Mouse (Mus musculus) lung, postnatal 0 days (tissue): ENCODE measurements at regions not wholly inside any gene's neighbourhood (a gene's known extent, or its start where the extent isn't known, plus 50 kb on each side); places are given as distances from the start of the nearest gene placed in this dataset.

Experiments used
- ATAC-seq: fragments of 200-750 bp; cut with Nextera tagmentation; 2 replicates; pipeline ENCODE4 v1.8.0; 2017; ENCODE audit warnings: moderate library complexity
- DNase-seq: peaks from one replicate; pipeline ENCODE4 v3.0.0-alpha.2; 2016; ENCODE audit warnings: low spot score
- H3K27ac ChIP-seq: fragments of 300-500 bp; sonication (generic); 2 replicates; pipeline ENCODE4 v1.5.1; 2014; ENCODE audit warnings: antibody characterized with exemption, mild to moderate bottlenecking, low read length, mixed read lengths
- H3K27me3 ChIP-seq: fragments of 300-500 bp; sonication (generic); replicated peaks from 2 replicates; pipeline ENCODE4 v1.6.1; 2014; ENCODE audit warnings: low read length, mixed read lengths; ENCODE audit not compliant: insufficient read depth
- H3K36me3 ChIP-seq: fragments of 300-500 bp; sonication (generic); 2 replicates; pipeline ENCODE4 v1.6.1; 2014; ENCODE audit warnings: low read length, mixed read lengths; ENCODE audit not compliant: insufficient read depth
- H3K4me1 ChIP-seq: fragments of 300-500 bp; sonication (generic); 2 replicates; pipeline ENCODE4 v1.6.1; 2014; ENCODE audit warnings: antibody characterized with exemption, low read depth, low read length, mixed read lengths; ENCODE audit not compliant: insufficient read depth
- H3K4me2 ChIP-seq: fragments of 300-500 bp; sonication (generic); replicated peaks from 2 replicates; pipeline ENCODE4 v1.6.1; 2014; ENCODE audit warnings: low read depth, mild to moderate bottlenecking, low read length, moderate library complexity, mixed read lengths
- H3K4me3 ChIP-seq: fragments of 300-500 bp; sonication (generic); 2 replicates; pipeline ENCODE4 v1.5.1; 2014; ENCODE audit warnings: low read depth, low read length
- H3K9ac ChIP-seq: fragments of 300-500 bp; sonication (generic); replicated peaks from 2 replicates; pipeline ENCODE4 v1.6.1; 2014; ENCODE audit warnings: low read depth, mild to moderate bottlenecking
- H3K9me3 ChIP-seq: fragments of 300-500 bp; sonication (generic); 2 replicates; pipeline ENCODE4 v1.6.1; 2016; ENCODE audit warnings: low read length, mixed read lengths
- CTCF ChIP-seq: IDR thresholded peaks from 2 replicates; pipeline ENCODE4 v1.5.1; 2016; ENCODE audit warnings: antibody characterized with exemption, mild to moderate bottlenecking
- EP300 ChIP-seq: IDR thresholded peaks from 2 replicates; pipeline ENCODE4 v1.6.1; 2016; ENCODE audit warnings: antibody characterized with exemption, mild to moderate bottlenecking, control low read depth
- WGBS: fragments of 180-500 bp; shearing (Covaris S2); extraction: QIAGEN DNeasy Blood & Tissue Kit; methylation state at CpG from one replicate; pipeline ENCODE4 v1.1.7; 2014; 5-methylcytosine and 5-hydroxymethylcytosine counted together

GRCm38 (mm10) chr19:21037448-21038077, 83.6 kb upstream of the Tmc1 start:
- WGBS, result 27% methylated on average over 10 of the region's 10 CpGs
- peak; percentile 50; the same call in 1 of the 2 replicates for ATAC-seq

GRCm38 (mm10) chr19:21036507-21037425, 82.8 kb upstream of the Tmc1 start:
- Histone ChIP-seq H3K4me1 (no peaks in the 10 kb centered on the region), H3K9ac (no peak overlapping the region), H3K27ac (peak overlapping the region; percentile 69), H3K36me3 (no peaks in the 10 kb centered on the region), H3K27me3 (no peaks in the 10 kb centered on the region), H3K4me2 (0 out of 2 replicates have a peak overlapping the region, but pooled peaks have one; percentile 9), H3K4me3 (no peak overlapping the region), H3K9me3 (no peaks in the 10 kb centered on the region)
- DNase-seq (peak; percentile 74), ATAC-seq (peak; percentile 39)
- whole genome bisulfite sequencing, result 42% methylated on average over 14 of the region's 14 CpGs
- no peak for TF ChIP-seq EP300
- no peak for TF ChIP-seq CTCF

More at GRCm38 (mm10) chr19:21037448-21038077, 83.6 kb upstream of the Tmc1 start:
- H3K4me2 ChIP-seq, result no peak overlapping the region
- peak; percentile 78 for DNase-seq
- TF ChIP-seq CTCF (peak; percentile 78), EP300 (peak; percentile 38; the same call in 1 of the 2 replicates)
- H3K9me3 ChIP-seq, result no peaks in the 10 kb centered on the region
- H3K4me3 ChIP-seq, result no peak overlapping the region
- H3K36me3 ChIP-seq, result no peaks in the 10 kb centered on the region
- no peak overlapping the region for H3K9ac ChIP-seq
- no peaks in the 10 kb centered on the region for H3K4me1 ChIP-seq
- no peaks in the 10 kb centered on the region for H3K27me3 ChIP-seq
- no peak overlapping the region for H3K27ac ChIP-seq

DNA sequence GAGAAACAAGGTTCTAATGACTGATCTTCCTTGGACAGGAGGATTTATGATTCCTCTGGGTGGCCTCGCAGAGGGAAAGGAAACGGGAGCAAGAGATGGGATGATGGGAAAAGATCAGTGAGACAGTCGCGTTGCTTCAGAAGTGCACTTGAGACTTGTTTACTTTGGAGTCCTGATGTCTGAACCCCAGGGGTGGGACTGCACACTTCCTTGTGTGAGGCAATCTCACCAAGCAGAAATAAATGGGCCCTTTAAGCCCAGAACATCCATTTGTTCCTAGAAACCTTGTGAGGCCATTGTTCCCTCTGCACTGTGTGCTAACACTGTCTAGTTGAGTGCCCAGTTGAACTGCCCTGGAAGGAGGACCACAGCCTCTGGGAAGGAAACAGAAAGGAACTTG, 81.5 kb upstream of the Tmc1 start:
- Histone ChIP-seq H3K9me3 (no peaks in the 10 kb centered on the region), H3K36me3 (no peaks in the 10 kb centered on the region), H3K27ac (no peak overlapping the region; the same call in 1 of the 2 replicates), H3K27me3 (no peaks in the 10 kb centered on the region), H3K4me3 (no peak overlapping the region), H3K4me2 (no peak overlapping the region), H3K4me1 (no peaks in the 10 kb centered on the region), H3K9ac (no peak overlapping the region)
- no peak for ATAC-seq
- WGBS, result 23% methylated on average over 4 of the region's 4 CpGs
- TF ChIP-seq CTCF (no peak), EP300 (no peak)
- DNase-seq, result peak; percentile 40

DNA sequence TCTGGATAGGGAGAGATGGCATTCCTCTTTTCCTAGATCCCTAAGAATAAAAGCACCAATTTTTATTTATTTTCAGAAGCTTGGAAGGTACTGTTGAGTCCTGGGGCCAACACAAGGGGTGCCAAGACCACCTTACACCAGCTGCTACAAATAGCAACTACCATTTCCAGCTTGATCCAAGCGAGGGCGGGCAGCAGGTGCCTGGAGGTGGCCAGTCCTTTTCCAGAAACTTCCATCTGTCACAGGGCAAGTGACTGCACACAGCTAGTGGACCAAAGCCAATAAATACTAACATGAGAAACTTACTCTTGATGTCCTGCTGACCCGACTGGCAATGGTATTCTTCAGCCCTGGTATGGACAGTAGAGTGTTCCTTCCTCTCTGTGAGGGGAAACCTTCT, 80.0 kb upstream of the Tmc1 start:
- 83% methylated on average over 3 of the region's 3 CpGs for WGBS
- TF ChIP-seq CTCF (no peak), EP300 (no peak)
- no peak overlapping the region for H3K4me3 ChIP-seq
- no peaks in the 10 kb centered on the region for H3K27me3 ChIP-seq
- no peak overlapping the region for H3K4me2 ChIP-seq
- ATAC-seq (no peak), DNase-seq (no peak)
- no peaks in the 10 kb centered on the region for H3K4me1 ChIP-seq
- H3K27ac ChIP-seq, result no peak overlapping the region
- no peaks in the 10 kb centered on the region for H3K36me3 ChIP-seq
- no peak overlapping the region for H3K9ac ChIP-seq
- H3K9me3 ChIP-seq, result no peaks in the 10 kb centered on the region

GRCm38 (mm10) chr19:21032558-21032957, 78.6 kb upstream of the Tmc1 start:
- ATAC-seq, result no peak
- 47% methylated on average over 2 of the region's 2 CpGs for WGBS
- Histone ChIP-seq H3K9ac (no peak overlapping the region), H3K9me3 (no peaks in the 10 kb centered on the region), H3K4me2 (no peak overlapping the region), H3K27ac (no peak overlapping the region), H3K36me3 (no peaks in the 10 kb centered on the region), H3K4me1 (no peaks in the 10 kb centered on the region), H3K4me3 (no peak overlapping the region), H3K27me3 (no peaks in the 10 kb centered on the region)
- TF ChIP-seq CTCF (no peak), EP300 (no peak)
- no peak for DNase-seq

DNA sequence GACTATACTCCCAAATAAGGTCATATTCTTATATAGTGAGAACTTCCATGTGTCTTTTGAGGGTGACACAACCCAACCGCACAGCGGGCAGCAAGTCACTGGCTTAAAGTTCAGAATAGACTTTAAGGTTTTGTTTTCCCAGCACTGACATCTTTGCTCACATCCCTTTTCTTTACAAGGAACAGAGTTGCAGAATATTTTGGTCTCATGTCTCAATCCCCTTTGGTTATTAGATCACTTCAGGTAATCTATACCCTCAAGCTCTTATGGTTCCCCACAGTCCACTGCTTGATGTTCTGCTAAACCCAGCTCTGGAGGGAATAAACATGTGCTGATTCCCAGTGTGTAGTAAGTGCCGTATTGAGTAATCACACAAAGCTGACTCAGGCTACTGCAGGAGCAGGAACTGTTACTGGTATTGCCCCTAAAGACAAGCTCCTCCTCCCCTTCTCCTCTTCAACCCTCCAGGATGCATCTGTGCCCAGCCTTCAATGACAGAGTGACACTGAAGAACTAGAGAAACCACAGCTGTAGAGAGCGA, 77.8 kb upstream of the Tmc1 start:
- Histone ChIP-seq H3K4me1 (no peaks in the 10 kb centered on the region), H3K9ac (no peak overlapping the region), H3K9me3 (no peaks in the 10 kb centered on the region), H3K36me3 (no peaks in the 10 kb centered on the region), H3K4me2 (no peak overlapping the region), H3K4me3 (no peak overlapping the region), H3K27ac (no peak overlapping the region), H3K27me3 (no peaks in the 10 kb centered on the region)
- TF ChIP-seq EP300, result peak; percentile 68
- no peak for TF ChIP-seq CTCF
- 62% methylated on average over 4 of the region's 4 CpGs for WGBS
- ATAC-seq, result peak; percentile 81
- DNase-seq, result peak; percentile 68
